Mouse (Mus musculus) heart, embryonic 10.5 days (tissue): Measurements from ENCODE around the gene Bnc1. TPM values are rescaled to one million over a fixed set of nuclear protein-coding genes. Genes with fewer than 3 reads are reported as not detected.
A peak's percentile ranks its signal among the peaks of the same experiment; 100 is the strongest.

ENCODE experiments used
- DNase-seq: peaks from one replicate; pipeline ENCODE4 v3.0.0-alpha.2; 2017; ENCODE audit warnings: low spot score
- H3K27ac ChIP-seq: fragments of 300-500 bp; sonication (generic); 2 replicates; pipeline ENCODE4 v1.5.1; 2016; ENCODE audit warnings: mild to moderate bottlenecking
- H3K27me3 ChIP-seq: fragments of 300-500 bp; sonication (generic); 2 replicates; pipeline ENCODE4 v1.6.1; 2016; ENCODE audit warnings: mild to moderate bottlenecking; ENCODE audit not compliant: poor library complexity, insufficient read depth, severe bottlenecking
- H3K36me3 ChIP-seq: fragments of 300-500 bp; sonication (generic); 2 replicates; pipeline ENCODE4 v1.6.1; 2016; ENCODE audit warnings: mild to moderate bottlenecking, moderate library complexity
- H3K4me1 ChIP-seq: fragments of 300-500 bp; sonication (generic); 2 replicates; pipeline ENCODE4 v1.6.1; 2016; ENCODE audit warnings: mild to moderate bottlenecking
- H3K4me3 ChIP-seq: fragments of 300-500 bp; sonication (generic); 2 replicates; pipeline ENCODE4 v1.5.1; 2016; ENCODE audit warnings: mild to moderate bottlenecking, moderate library complexity
- H3K9me3 ChIP-seq: fragments of 300-500 bp; sonication (generic); 2 replicates; pipeline ENCODE4 v1.6.1; 2016; ENCODE audit warnings: mild to moderate bottlenecking, moderate library complexity
- WGBS: fragments of 180-500 bp; shearing (Covaris S2); methylation state at CpG from one replicate; pipeline ENCODE4 v1.1.7; 2016; 5-methylcytosine and 5-hydroxymethylcytosine counted together
- polyA plus RNA-seq: library from polyadenylated mRNA; unstranded; fragments of >200 nt; fragmentation: Nextera tagmentation; extraction: Ambion mirVana; gene quantifications from 2 replicates; pipeline ENCODE4 v1.2.1, GENCODE M21; 2016

The Bnc1 gene
- polyA plus RNA-seq, 1 experiment from 2014 or later = 14.3 TPM

- H3K27ac ChIP-seq = no peak overlapping the region
- DNase-seq = no peak
These were observed 7.7 kb upstream of the Bnc1 start for GRCm38 (mm10) chr7:81999816-82000215.

GRCm38 (mm10) chr7:81999372-81999771, 7.3 kb upstream of the Bnc1 start:
- no peaks in the 10 kb centered on the region for H3K9me3 ChIP-seq
- no peak overlapping the region for H3K4me3 ChIP-seq
- H3K36me3 ChIP-seq = no peaks in the 10 kb centered on the region
- no peak overlapping the region for H3K27ac ChIP-seq
- H3K4me1 ChIP-seq = peaks cover 7% of the 10 kb centered on the region; the same call in 1 of the 2 replicates
- no peak for DNase-seq
- H3K27me3 ChIP-seq = peaks cover 44% of the 10 kb centered on the region
- 77% methylated on average over 7 of the region's 7 CpGs for WGBS

More at GRCm38 (mm10) chr7:81999816-82000215, 7.7 kb upstream of the Bnc1 start:
- Histone ChIP-seq H3K4me1 (peaks cover 7% of the 10 kb centered on the region; the same call in 1 of the 2 replicates), H3K4me3 (no peak overlapping the region), H3K27me3 (peaks cover 39% of the 10 kb centered on the region), H3K36me3 (no peaks in the 10 kb centered on the region), H3K9me3 (no peaks in the 10 kb centered on the region)
- 39% methylated on average over 2 of the region's 2 CpGs for WGBS

- Histone ChIP-seq H3K27ac (no peak overlapping the region), H3K4me3 (no peak overlapping the region), H3K27me3 (peaks cover 78% of the 10 kb centered on the region), H3K36me3 (no peaks in the 10 kb centered on the region), H3K9me3 (no peaks in the 10 kb centered on the region), H3K4me1 (peaks cover 25% of the 10 kb centered on the region)
- no peak for DNase-seq
- WGBS = 10% methylated on average over 9 of the region's 9 CpGs
These were observed 3.9 kb upstream of the Bnc1 start for GRCm38 (mm10) chr7:81995975-81996374.

GRCm38 (mm10) chr7:81995126-81995525, 3.0 kb upstream of the Bnc1 start:
- no peak for DNase-seq
- WGBS = 75% methylated on average over 6 of the region's 6 CpGs
- peaks cover 27% of the 10 kb centered on the region for H3K4me1 ChIP-seq

GRCm38 (mm10) chr7:81993140-81993539, 1.0 kb upstream of the Bnc1 start:
- Histone ChIP-seq H3K4me3 (peak overlapping the region; percentile 73), H3K4me1 (peaks cover 27% of the 10 kb centered on the region), H3K27me3 (peaks cover 91% of the 10 kb centered on the region), H3K36me3 (no peaks in the 10 kb centered on the region), H3K9me3 (no peaks in the 10 kb centered on the region), H3K27ac (no peak overlapping the region)
- WGBS = 32% methylated on average over 7 of the region's 7 CpGs
- DNase-seq = no peak

More at GRCm38 (mm10) chr7:81995126-81995525, 3.0 kb upstream of the Bnc1 start:
- Histone ChIP-seq H3K27ac (no peak overlapping the region), H3K4me3 (no peak overlapping the region), H3K27me3 (peaks cover 85% of the 10 kb centered on the region), H3K36me3 (no peaks in the 10 kb centered on the region), H3K9me3 (no peaks in the 10 kb centered on the region)

GRCm38 (mm10) chr7:81991611-81992061, 456 bp downstream of the Bnc1 start:
- under 1% methylated on average over 36 of the region's 36 CpGs for WGBS
- H3K27ac ChIP-seq = peak overlapping the region; percentile 79

GRCm38 (mm10) chr7:81991116-81991515, 976 bp downstream of the Bnc1 start:
- H3K36me3 ChIP-seq = no peaks in the 10 kb centered on the region
- H3K27ac ChIP-seq = peak overlapping the region; percentile 79; the same call in 1 of the 2 replicates
- 3% methylated on average over 12 of the region's 12 CpGs for WGBS

More at GRCm38 (mm10) chr7:81991611-81992061, 456 bp downstream of the Bnc1 start:
- H3K27me3 ChIP-seq = peaks cover 89% of the 10 kb centered on the region
- H3K36me3 ChIP-seq = no peaks in the 10 kb centered on the region
- no peaks in the 10 kb centered on the region for H3K9me3 ChIP-seq
- peaks cover 27% of the 10 kb centered on the region for H3K4me1 ChIP-seq
- DNase-seq = no peak
- peak overlapping the region; percentile 73 for H3K4me3 ChIP-seq

GRCm38 (mm10) chr7:81983651-81984050, 8.4 kb downstream of the Bnc1 start:
- H3K36me3 ChIP-seq = no peaks in the 10 kb centered on the region
- no peak for DNase-seq
- no peak overlapping the region for H3K4me3 ChIP-seq
- no peaks in the 10 kb centered on the region for H3K9me3 ChIP-seq
- H3K27me3 ChIP-seq = peaks cover 16% of the 10 kb centered on the region
- H3K27ac ChIP-seq = no peak overlapping the region
- no peaks in the 10 kb centered on the region for H3K4me1 ChIP-seq
- WGBS = 66% methylated on average over 6 of the region's 6 CpGs

More at GRCm38 (mm10) chr7:81991116-81991515, 976 bp downstream of the Bnc1 start:
- DNase-seq = no peak
- Histone ChIP-seq H3K27me3 (peaks cover 89% of the 10 kb centered on the region), H3K9me3 (no peaks in the 10 kb centered on the region), H3K4me1 (peaks cover 25% of the 10 kb centered on the region), H3K4me3 (peak overlapping the region; percentile 73)

- no peak overlapping the region for H3K27ac ChIP-seq
- H3K9me3 ChIP-seq = no peaks in the 10 kb centered on the region
- DNase-seq = peak; percentile 38
- H3K4me1 ChIP-seq = no peaks in the 10 kb centered on the region
- WGBS = 74% methylated on average over 8 of the region's 8 CpGs
- no peak overlapping the region for H3K4me3 ChIP-seq
- H3K36me3 ChIP-seq = no peaks in the 10 kb centered on the region
- peaks cover 8% of the 10 kb centered on the region; the same call in 1 of the 2 replicates for H3K27me3 ChIP-seq
These were observed 13.8 kb downstream of the Bnc1 start for GRCm38 (mm10) chr7:81978304-81978703.

- no peaks in the 10 kb centered on the region for H3K36me3 ChIP-seq
- no peak overlapping the region for H3K4me3 ChIP-seq
- no peak overlapping the region for H3K27ac ChIP-seq
- no peaks in the 10 kb centered on the region for H3K9me3 ChIP-seq
- peak; percentile 65 for DNase-seq
- peaks cover 15% of the 10 kb centered on the region; the same call in 1 of the 2 replicates for H3K27me3 ChIP-seq
- 84% methylated on average over 10 of the region's 10 CpGs for WGBS
- no peaks in the 10 kb centered on the region for H3K4me1 ChIP-seq
These were observed 17.5 kb downstream of the Bnc1 start for GRCm38 (mm10) chr7:81974616-81975015.

GRCm38 (mm10) chr7:81973939-81974338, 18.2 kb downstream of the Bnc1 start:
- H3K9me3 ChIP-seq = no peaks in the 10 kb centered on the region
- 87% methylated on average over 12 of the region's 12 CpGs for WGBS
- no peaks in the 10 kb centered on the region for H3K36me3 ChIP-seq
- no peak overlapping the region for H3K27ac ChIP-seq
- no peaks in the 10 kb centered on the region for H3K4me1 ChIP-seq
- H3K4me3 ChIP-seq = no peak overlapping the region
- DNase-seq = peak; percentile 63
- peaks cover 15% of the 10 kb centered on the region; the same call in 1 of the 2 replicates for H3K27me3 ChIP-seq

- H3K4me1 ChIP-seq = no peaks in the 10 kb centered on the region
- WGBS = 84% methylated on average over 5 of the region's 5 CpGs
- peaks cover 15% of the 10 kb centered on the region; the same call in 1 of the 2 replicates for H3K27me3 ChIP-seq
- peak; percentile 69 for DNase-seq
- no peak overlapping the region for H3K27ac ChIP-seq
- H3K36me3 ChIP-seq = no peaks in the 10 kb centered on the region
- no peaks in the 10 kb centered on the region for H3K9me3 ChIP-seq
- H3K4me3 ChIP-seq = no peak overlapping the region
These were observed 18.8 kb downstream of the Bnc1 start for GRCm38 (mm10) chr7:81973339-81973738.

GRCm38 (mm10) chr7:81968975-81969374, 23.1 kb downstream of the Bnc1 start:
- WGBS = 41% methylated on average over 6 of the region's 6 CpGs
- H3K36me3 ChIP-seq = no peaks in the 10 kb centered on the region
- DNase-seq = peak; percentile 66
- no peaks in the 10 kb centered on the region for H3K9me3 ChIP-seq
- H3K4me1 ChIP-seq = no peaks in the 10 kb centered on the region
- no peak overlapping the region for H3K27ac ChIP-seq
- no peak overlapping the region for H3K4me3 ChIP-seq
- H3K27me3 ChIP-seq = peaks cover 10% of the 10 kb centered on the region; the same call in 1 of the 2 replicates

GRCm38 (mm10) chr7:81968451-81968850, 23.6 kb downstream of the Bnc1 start:
- DNase-seq = peak; percentile 68
- Histone ChIP-seq H3K9me3 (no peaks in the 10 kb centered on the region), H3K4me1 (no peaks in the 10 kb centered on the region), H3K27ac (no peak overlapping the region), H3K36me3 (no peaks in the 10 kb centered on the region), H3K27me3 (peaks cover 8% of the 10 kb centered on the region; the same call in 1 of the 2 replicates), H3K4me3 (no peak overlapping the region)
- WGBS = 74% methylated on average over 4 of the region's 4 CpGs
